Mouse (Mus musculus) right cerebral cortex, postnatal 4 days (tissue): ENCODE results near the gene Zmiz1.

Source experiments
- DNase-seq: peaks from one replicate; pipeline ENCODE4 v3.0.0-alpha.2; 2022

Zmiz1 gene

GRCm38 (mm10) chr14:25474017-25474416 is 15.0 kb downstream of the Zmiz1 start:
- no peak for DNase-seq

DNA sequence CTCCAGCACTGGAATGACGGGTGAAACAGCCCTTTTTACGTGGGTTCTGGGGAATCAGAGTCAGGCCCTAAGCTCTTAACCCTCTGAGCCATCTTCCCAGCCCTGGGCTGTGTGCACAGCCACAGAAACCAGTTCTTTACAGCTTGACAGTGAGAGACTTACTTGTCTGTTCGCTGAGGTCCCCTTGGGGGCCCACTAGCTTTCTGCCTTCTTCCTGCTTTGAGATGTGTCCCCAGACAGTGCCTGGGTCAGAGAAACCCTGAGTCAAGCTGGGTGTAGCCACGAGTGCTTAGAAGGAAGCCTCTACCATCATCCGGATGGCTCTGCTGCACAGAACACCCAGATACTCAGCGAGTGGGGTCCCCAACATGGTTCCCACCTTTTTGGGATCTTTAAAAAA is 15.7 kb downstream of the Zmiz1 start:
- no peak for DNase-seq

DNA sequence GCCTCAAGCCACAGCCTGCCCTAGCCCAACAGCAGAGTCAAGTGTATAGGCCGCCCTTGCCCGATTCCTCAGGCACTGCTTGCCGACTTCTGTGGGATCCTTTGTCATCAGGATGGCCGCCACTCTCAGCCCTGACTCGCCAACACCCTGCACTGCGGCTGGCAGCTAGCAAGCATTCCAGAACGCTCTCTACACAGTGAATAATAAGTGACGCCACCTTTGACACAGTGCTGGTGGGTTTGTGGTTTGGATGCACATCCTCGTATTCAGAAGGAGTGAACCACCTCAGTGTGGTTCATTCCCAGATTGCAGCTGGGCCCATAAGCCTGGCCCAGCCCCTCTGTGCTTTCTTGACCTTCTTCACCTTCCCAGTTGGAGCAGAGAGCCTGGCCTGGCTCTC is 17.1 kb downstream of the Zmiz1 start:
- DNase-seq: no peak

GRCm38 (mm10) chr14:25476453-25476852 is 17.5 kb downstream of the Zmiz1 start:
- no peak for DNase-seq

GRCm38 (mm10) chr14:25477268-25477667 is 18.3 kb downstream of the Zmiz1 start:
- DNase-seq: no peak

DNA sequence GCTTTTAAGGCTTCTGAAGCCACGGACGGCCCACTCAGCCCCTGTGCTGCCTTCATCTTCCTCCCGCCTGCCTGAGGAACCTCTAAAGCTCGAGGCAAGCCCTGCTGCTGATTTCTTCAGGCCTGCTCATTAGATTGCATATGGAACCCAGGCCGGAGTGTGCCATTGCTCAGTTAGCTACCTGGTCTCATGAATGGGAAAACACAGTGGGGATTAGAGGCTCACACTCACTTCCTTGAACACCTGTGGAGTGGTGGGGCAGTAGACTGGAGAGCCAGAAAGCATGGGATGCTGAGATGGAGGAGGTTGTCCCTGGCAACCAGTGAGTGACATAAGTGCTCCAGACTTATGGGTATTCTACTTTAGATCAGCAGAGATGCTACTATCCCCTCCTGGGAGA is 19.3 kb downstream of the Zmiz1 start:
- DNase-seq: no peak

- DNase-seq: no peak
These were observed 19.8 kb downstream of the Zmiz1 start for GRCm38 (mm10) chr14:25478755-25479154.

GRCm38 (mm10) chr14:25479841-25480252 is 20.9 kb downstream of the Zmiz1 start:
- DNase-seq: no peak

DNA sequence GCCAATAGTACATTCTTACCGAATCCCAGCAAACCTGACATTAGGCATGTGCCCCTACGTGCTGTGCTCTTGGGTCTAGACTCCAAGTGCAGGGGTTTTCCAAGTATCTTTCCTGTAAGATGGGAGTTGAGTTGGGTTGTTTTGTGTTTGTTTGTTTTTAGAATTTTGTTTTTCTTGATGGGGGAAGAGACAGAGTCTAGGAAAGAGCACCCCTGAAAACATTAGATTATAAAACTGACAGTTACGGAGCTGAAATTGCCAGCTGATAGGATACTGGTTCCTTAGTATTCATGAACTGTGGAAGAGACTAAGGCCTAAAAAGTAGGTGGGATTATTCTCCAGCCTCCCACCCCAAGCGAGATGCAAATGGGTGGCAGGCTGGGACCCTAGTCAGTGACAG is 21.5 kb downstream of the Zmiz1 start:
- DNase-seq: no peak

- DNase-seq: no peak
These were observed 22.1 kb downstream of the Zmiz1 start for GRCm38 (mm10) chr14:25480916-25481666.

DNA sequence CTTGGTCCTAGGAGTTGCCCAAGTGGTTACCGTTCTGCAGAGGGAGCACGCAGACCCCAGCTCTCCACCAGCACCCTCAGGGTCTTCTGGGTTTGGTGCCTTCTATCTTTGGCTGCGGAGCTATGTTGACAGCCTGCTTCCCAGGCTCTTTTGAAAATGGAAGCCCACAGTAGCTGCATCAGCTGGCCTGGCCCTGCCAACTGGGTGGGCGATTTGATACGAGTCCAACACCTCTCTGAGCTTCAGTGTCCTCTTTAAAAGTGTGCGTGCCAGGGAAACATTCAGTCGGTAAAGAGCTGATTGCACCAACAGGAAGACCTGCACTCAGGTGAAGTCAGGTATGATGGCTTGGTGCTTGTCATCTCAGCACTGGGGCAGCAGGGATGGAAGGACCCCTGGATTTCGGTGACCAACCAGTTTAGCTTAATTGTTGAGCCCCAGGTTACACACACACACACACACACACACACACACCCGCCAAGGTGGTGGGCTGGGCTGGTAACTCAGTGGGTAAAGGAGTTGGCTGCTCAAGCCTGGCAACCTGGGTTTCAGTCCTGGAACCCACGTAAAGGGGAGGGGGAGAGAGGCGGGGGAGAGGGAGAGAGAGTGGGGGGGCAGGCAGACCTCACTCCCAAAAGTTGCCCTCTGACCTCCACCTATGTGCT is 22.8 kb downstream of the Zmiz1 start:
- no peak for DNase-seq

GRCm38 (mm10) chr14:25482404-25482803 is 23.4 kb downstream of the Zmiz1 start:
- DNase-seq: no peak

DNA sequence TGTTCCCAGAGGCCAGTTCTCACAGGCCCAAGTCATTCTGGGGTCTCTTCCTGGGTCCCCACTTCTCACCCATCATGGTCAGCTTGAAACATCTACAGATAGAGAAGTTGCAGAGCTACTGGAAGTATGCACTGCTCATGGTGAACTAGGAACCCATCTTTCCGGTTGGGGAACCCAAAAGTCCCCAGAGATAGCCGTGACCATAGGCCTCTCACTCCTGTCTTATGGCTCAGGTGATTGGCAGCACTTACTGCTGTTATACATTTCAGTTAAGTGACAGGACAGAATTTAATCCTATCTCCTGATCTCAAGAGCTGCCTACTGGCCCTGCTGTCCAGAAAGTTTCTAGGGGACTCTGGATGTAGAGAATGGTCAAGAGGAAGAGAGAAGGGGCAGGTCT is 24.3 kb downstream of the Zmiz1 start:
- DNase-seq: no peak

- DNase-seq: no peak
These were observed 25.1 kb downstream of the Zmiz1 start for GRCm38 (mm10) chr14:25484049-25484448.

DNA sequence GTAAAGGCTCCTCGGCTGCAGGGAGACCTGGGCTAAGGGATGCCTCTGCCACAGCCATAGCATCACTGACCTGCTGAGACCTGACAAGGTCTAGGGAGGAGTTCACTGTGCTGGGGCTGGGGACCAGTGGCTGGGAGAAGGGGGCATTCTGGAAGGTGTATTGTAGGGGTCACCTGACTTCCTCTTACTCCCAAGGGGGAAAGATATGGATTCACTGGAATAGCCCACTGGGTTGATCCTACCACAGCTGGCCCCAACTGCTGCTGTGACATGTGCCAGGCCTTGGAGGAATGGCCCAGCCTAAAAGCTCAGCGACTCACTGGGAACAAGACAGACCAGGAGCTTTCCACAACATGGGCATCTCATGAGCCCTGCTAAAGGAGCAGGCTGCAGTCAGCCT is 27.2 kb downstream of the Zmiz1 start:
- DNase-seq: no peak

DNA sequence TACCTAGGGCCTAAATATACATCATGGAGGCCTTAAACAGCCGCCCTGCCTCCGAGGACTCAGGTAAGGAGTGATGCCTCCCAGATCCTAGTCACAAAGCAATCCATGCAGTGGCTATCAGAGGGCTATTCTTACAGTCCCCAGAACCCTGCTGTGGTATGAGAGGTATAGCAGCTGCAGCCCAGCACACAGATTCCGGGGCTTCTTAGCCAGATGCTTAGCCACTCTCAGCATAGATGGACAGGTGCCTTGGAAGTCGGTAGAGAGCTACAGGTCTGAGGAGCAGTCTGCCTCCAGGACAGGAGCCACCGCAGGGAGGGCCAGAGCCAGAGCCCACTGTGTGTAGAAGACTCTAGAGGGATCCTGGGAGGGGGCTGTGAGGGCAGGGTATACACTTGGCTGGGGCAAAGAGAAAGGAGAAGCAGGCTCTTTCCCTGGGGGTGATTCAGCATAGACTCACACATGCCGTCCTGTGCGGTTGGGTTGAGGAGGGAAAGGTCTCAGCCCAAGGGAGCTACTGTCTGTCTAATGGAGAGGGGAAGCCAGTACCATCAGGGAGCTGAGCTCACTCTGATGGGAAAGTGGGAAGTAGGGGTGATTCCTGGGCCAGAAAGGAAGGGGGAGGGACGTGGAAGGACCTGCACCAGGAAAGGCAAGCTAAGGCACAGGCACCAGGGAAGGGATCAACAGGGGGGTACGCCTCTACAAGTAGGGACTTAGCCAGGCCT is 27.9 kb downstream of the Zmiz1 start:
- no peak for DNase-seq

- no peak for DNase-seq
These were observed 28.5 kb downstream of the Zmiz1 start for GRCm38 (mm10) chr14:25487470-25487955.

DNA sequence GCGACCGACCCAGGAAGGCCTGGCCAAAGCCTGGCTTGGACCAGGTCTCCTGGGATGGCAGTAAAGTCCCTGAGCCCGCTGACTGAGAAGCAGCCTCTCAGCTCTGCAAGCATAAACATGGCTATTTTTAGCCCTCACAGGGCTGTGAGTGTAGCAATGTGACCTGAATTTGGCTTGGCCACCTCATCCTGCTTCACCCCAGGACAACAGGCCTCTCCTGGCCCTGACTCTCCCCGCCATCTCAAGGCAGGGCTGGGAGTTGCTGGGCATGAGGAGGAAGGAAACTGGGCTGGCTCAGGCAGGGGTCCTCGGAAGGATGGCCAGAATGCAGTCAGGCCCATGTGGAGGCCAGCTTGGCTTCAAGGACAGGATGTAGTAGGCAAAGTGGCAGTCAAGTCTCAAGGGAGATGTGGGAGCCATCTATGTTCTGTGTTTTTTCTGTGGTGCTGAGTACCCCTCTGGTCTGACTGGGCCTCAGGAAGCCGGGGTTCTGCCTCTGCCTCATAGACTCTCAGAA is 29.2 kb downstream of the Zmiz1 start:
- DNase-seq: no peak

DNA sequence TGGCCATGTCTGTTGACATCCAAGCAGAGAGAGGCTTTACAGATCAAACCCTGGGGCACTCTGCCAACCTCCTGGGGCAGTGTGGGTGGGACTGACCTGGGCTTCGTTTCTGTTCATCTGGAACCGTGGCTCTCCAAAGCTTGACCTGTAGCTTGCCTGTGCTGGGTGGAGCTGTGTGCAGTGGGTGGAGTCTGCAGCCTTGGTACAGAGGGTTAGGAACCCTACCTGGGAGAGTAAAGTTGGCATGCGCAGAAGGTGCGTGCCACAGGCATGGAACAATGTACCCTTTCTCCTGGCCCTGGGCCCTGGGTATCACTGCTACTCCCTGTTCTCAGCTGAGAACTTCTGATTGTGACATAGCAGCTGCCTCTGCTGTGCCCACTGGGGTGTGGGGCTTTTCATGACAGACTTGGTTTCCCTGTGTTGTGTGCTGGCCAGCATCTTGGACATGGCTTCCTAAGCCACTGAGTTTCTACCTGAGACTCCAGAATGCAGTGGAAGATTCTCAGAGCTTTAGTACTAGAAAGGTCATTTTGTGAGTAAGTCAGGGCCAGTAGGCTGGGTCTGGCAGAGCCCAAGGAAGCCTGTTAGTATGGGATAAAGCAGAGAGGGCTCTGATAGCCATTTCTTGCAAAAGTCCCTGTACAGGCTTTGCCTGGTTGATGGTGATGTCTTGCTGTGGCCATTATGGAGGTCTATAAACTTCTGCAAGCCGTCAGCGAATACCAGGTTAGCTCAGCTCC is 30.5 kb downstream of the Zmiz1 start:
- DNase-seq: no peak

DNA sequence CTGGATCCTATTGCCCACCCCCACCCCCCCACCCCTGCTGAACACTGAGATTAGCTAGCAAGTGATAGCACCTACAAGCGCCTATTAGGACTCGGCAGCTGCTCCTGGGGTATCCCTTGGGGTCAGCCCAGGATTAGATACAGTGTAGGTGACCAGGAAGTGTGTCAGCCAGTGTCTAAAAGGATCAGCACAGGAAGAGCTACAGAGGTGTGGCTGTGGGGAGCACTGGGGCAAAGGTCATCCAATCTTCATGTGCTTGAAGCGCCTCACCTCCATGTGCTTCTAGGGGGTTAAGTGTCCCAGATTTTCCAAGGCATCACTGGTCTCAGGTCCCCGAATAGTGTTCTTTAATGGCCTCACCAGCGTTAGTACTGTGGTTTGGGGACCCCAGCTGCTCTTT is 33.0 kb downstream of the Zmiz1 start:
- no peak for DNase-seq

- DNase-seq: no peak
These were observed 33.7 kb downstream of the Zmiz1 start for GRCm38 (mm10) chr14:25492567-25493279.
